1 mouse cellular context compared by ENCODE assay signal in the genomic region with DNA sequence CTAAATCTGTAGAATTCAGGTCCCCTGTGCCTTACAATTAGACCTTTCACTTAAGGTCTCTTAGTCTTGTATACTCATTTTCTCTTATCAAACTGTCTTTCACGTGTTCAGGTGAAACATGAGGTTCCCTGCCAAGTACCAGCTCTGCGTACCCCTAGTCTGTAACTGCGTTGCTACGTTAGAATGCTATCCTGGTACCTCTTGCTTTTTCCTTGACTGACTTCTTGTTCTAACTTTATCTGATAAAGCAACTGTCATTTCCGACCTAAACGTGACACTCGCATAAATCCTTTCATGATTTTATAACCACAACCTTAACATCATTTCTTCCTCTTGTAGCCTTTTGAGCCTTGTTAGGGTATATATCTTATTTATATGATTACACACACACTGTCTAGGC.
TF ChIP-seq lines count a peak whose summit lies in the region.

No protein-coding gene starts in this region.

TF ChIP-seq in MEL, 35 proteins besides CTCF, POLR2A, EP300 and RAD21:
- TF ChIP-seq RCOR1 (IDR thresholded peaks at IDR 0.05; ENCODE audit: low read depth, low read length) (peak; percentile 96), ELF1 (IDR thresholded peaks at IDR 0.05; ENCODE audit: low read depth, low read length) (no peak), NRF1 (IDR thresholded peaks at IDR 0.05; ENCODE audit: insufficient read depth, low read depth, low read length, poor library complexity, severe bottlenecking) (no peak), MYC (IDR thresholded peaks at IDR 0.05; ENCODE audit: low read depth, low read length) (0 out of 2 replicates have a peak, but pooled peaks have one; percentile 63), POLR2AphosphoS5 (IDR thresholded peaks at IDR 0.05; ENCODE audit: borderline replicate concordance, low read depth, low read length) (no peak), HCFC1 (IDR thresholded peaks at IDR 0.05; ENCODE audit: low read depth, low read length) (no peak), ETS1 (IDR thresholded peaks at IDR 0.05; ENCODE audit: low read depth, low read length) (no peak), ZC3H11A (IDR thresholded peaks at IDR 0.05; ENCODE audit: low read depth, low read length) (no peak), POLR2AphosphoS2 (IDR thresholded peaks at IDR 0.05; ENCODE audit: low read length) (no peak), KAT2A (conservative IDR thresholded peaks at IDR 0.05; ENCODE audit: low read depth, low read length) (no peak), NELFE (IDR thresholded peaks at IDR 0.05; ENCODE audit: low read depth, low read length) (no peak), TAL1 (IDR thresholded peaks at IDR 0.05; ENCODE audit: low read length) (no peak), TCF12 (IDR thresholded peaks at IDR 0.05; ENCODE audit: low read depth, low read length) (no peak), GATA1 (IDR thresholded peaks at IDR 0.05; ENCODE audit: low read depth, low read length) (peak; percentile 69), UBTF (IDR thresholded peaks at IDR 0.05; ENCODE audit: borderline replicate concordance, insufficient read depth, low read depth, low read length) (no peak), ZNF384 (IDR thresholded peaks at IDR 0.05; ENCODE audit: low read depth, low read length) (no peak), MYB (IDR thresholded peaks at IDR 0.05; ENCODE audit: low read depth, low read length) (peak; percentile 60), E2F4 (IDR thresholded peaks at IDR 0.05; ENCODE audit: borderline replicate concordance, low read depth, low read length) (no peak), GABPA (IDR thresholded peaks at IDR 0.05; ENCODE audit: low read depth, low read length) (no peak), MAFK (IDR thresholded peaks at IDR 0.05; ENCODE audit: borderline replicate concordance, low read depth, low read length) (no peak), CHD2 (IDR thresholded peaks at IDR 0.05; ENCODE audit: low read length) (no peak), ZKSCAN1 (IDR thresholded peaks at IDR 0.05; ENCODE audit: low read depth, low read length) (no peak), ZMIZ1 (IDR thresholded peaks at IDR 0.05; ENCODE audit: low read depth, low read length) (no peak), CHD1 (IDR thresholded peaks at IDR 0.05; ENCODE audit: low read depth, low read length) (no peak), MAZ (IDR thresholded peaks at IDR 0.05; ENCODE audit: low read depth, low read length) (no peak), JUND (IDR thresholded peaks at IDR 0.05; ENCODE audit: low read depth, low read length) (no peak), MAX (IDR thresholded peaks at IDR 0.05; ENCODE audit: low read length) (peak; percentile 30; the same call in 1 of the 2 replicates), USF1 (IDR thresholded peaks at IDR 0.05; ENCODE audit: low read depth, low read length) (no peak), TBP (IDR thresholded peaks at IDR 0.05; ENCODE audit: low read depth, low read length) (0 out of 2 replicates have a peak, but pooled peaks have one; percentile 24), BHLHE40 (IDR thresholded peaks at IDR 0.05; ENCODE audit: borderline replicate concordance, low read depth, low read length) (peak; percentile 98), MEF2A (IDR thresholded peaks at IDR 0.05; ENCODE audit: extremely low read depth, insufficient replicate concordance, low read depth, low read length, poor library complexity, severe bottlenecking) (no peak), MXI1 (IDR thresholded peaks at IDR 0.05; ENCODE audit: low read depth, low read length) (peak; percentile 76), SMC3 (IDR thresholded peaks at IDR 0.05; ENCODE audit: low read depth, low read length) (no peak), SIN3A (IDR thresholded peaks at IDR 0.05; ENCODE audit: low read length) (peak; percentile 81), USF2 (IDR thresholded peaks at IDR 0.05; ENCODE audit: borderline replicate concordance in 1 of 2, insufficient read depth in 1 of 2, low read depth in 1 of 2, low read length in 2 of 2) (no peak)
